Mouse (Mus musculus) heart, embryonic 16.5 days (tissue): ENCODE results near the gene OR5BS1P. TPM values are rescaled to one million over a fixed set of nuclear protein-coding genes. Genes with fewer than 3 reads are reported as not detected.

Experiments used
- ATAC-seq: fragments of 200-750 bp; cut with Nextera tagmentation; replicated peaks from 2 replicates; pipeline ENCODE4 v1.8.0; 2017; ENCODE audit warnings: moderate number of reproducible peaks; ENCODE audit not compliant: insufficient read depth, low FRiP score; ENCODE audit errors: extremely low read depth
- H3K27ac ChIP-seq: fragments of 300-500 bp; sonication (generic); 2 replicates; pipeline ENCODE4 v1.5.1; 2014; ENCODE audit warnings: mild to moderate bottlenecking, low read length, control low read depth, moderate library complexity
- H3K27me3 ChIP-seq: fragments of 300-500 bp; sonication (generic); 2 replicates; pipeline ENCODE4 v1.6.1; 2014; ENCODE audit warnings: low read length, mixed read lengths; ENCODE audit not compliant: control insufficient read depth, insufficient read depth
- H3K36me3 ChIP-seq: fragments of 300-500 bp; sonication (generic); 2 replicates; pipeline ENCODE4 v1.6.1; 2014; ENCODE audit not compliant: control insufficient read depth, insufficient read depth
- H3K4me1 ChIP-seq: fragments of 300-500 bp; sonication (generic); 2 replicates; pipeline ENCODE4 v1.6.1; 2014; ENCODE audit warnings: low read length, mixed read lengths; ENCODE audit not compliant: control insufficient read depth, insufficient read depth
- H3K4me2 ChIP-seq: fragments of 300-500 bp; sonication (generic); 2 replicates; pipeline ENCODE4 v1.6.1; 2014; ENCODE audit warnings: low read depth, mild to moderate bottlenecking, control low read depth, low read length
- H3K4me3 ChIP-seq: fragments of 300-500 bp; sonication (generic); 2 replicates; pipeline ENCODE4 v1.5.1; 2014; ENCODE audit warnings: mild to moderate bottlenecking, control low read depth, low read length
- H3K9ac ChIP-seq: fragments of 300-500 bp; sonication (generic); 2 replicates; pipeline ENCODE4 v1.6.1; 2014; ENCODE audit warnings: low read length, control low read depth
- H3K9me3 ChIP-seq: fragments of 300-500 bp; sonication (generic); replicated peaks from 2 replicates; pipeline ENCODE4 v1.6.1; 2016; ENCODE audit warnings: low read length; ENCODE audit not compliant: control insufficient read depth
- WGBS: fragments of 180-500 bp; shearing (Covaris S2); extraction: QIAGEN DNeasy Blood & Tissue Kit; methylation state at CpG from one replicate; pipeline ENCODE4 v1.1.7; 2014; 5-methylcytosine and 5-hydroxymethylcytosine counted together
- polyA plus RNA-seq: library from polyadenylated mRNA; unstranded; fragments of >200 nt; fragmentation: Nextera tagmentation; extraction: Ambion mirVana; gene quantifications from 2 replicates; pipeline ENCODE4 v1.2.1, GENCODE M21; 2015

OR5BS1P gene
- polyA plus RNA-seq, 1 experiment from 2014 or later = not detected

- Histone ChIP-seq H3K36me3 (no peaks in the 10 kb centered on the region), H3K27ac (no peak overlapping the region), H3K4me3 (no peak overlapping the region), H3K9ac (no peak overlapping the region), H3K27me3 (no peaks in the 10 kb centered on the region), H3K9me3 (peaks cover 8% of the 10 kb centered on the region; the same call in 1 of the 2 replicates), H3K4me2 (no peak overlapping the region), H3K4me1 (no peaks in the 10 kb centered on the region)
- WGBS = 51% methylated on average over 2 of the region's 2 CpGs
- ATAC-seq = no peak
Observed at GRCm38 (mm10) chr15:98491332-98491731, 21.6 kb downstream of the OR5BS1P start.

DNA sequence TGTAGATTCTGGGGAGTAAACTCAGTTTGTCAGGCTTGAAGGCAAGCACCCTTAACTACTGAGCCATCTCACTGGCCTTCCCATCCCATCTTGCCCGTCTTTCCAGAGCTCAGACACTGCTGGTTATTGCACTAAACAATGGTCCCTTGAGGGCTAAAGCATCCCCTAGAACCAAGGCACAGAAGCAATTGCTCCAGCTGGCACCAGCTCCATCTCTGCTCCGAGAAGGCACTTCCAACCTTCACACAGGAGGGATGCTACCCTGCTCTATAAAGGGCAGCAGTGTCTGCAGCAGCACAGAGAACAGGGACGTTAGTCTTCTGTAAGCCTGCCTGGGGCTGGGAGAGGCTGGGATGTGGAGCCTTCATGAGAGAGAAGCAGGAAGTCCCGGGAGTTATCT, 22.4 kb downstream of the OR5BS1P start, which contains the start of gene Olfr279:
TSS of gene Olfr279 (plus strand) at position 301 of the 400 bp plus-strand sequence.
- Histone ChIP-seq H3K4me1 (no peaks in the 10 kb centered on the region), H3K4me3 (no peak within 1 kb of the TSS), H3K9ac (no peak within 1 kb of the TSS), H3K27me3 (no peaks in the 10 kb centered on the region), H3K4me2 (no peak within 1 kb of the TSS), H3K27ac (no peak within 1 kb of the TSS), H3K9me3 (peaks cover 8% of the 10 kb centered on the region; the same call in 1 of the 2 replicates), H3K36me3 (no peaks in the 10 kb centered on the region)
- no peak for ATAC-seq
- WGBS = 43% methylated on average over 4 of the region's 4 CpGs

DNA sequence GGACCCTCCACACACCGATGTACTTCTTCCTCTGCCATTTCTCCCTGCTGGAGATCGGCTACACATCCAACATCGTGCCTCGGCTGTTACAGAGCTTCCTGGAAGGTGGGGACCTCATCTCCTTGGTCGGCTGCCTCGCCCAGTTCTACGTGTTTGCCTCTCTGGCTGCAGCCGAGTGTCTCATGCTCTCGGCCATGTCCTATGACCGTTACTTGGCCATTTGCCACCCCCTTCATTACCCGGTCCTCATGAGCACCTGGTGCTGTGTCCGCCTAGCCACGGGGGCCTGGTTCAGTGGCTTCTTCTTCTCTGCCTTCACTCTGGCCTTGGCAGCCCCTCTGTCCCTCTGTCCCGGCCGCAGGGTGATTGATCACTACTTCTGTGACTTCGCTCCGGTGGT, 27.9 kb downstream of the OR5BS1P start:
- Histone ChIP-seq H3K4me2 (no peak overlapping the region), H3K4me1 (no peaks in the 10 kb centered on the region), H3K4me3 (no peak overlapping the region), H3K36me3 (no peaks in the 10 kb centered on the region), H3K27me3 (no peaks in the 10 kb centered on the region), H3K27ac (no peak overlapping the region), H3K9me3 (no peaks in the 10 kb centered on the region), H3K9ac (no peak overlapping the region)
- no peak for ATAC-seq
- WGBS = 81% methylated on average over 17 of the region's 17 CpGs

GRCm38 (mm10) chr15:98503317-98503716, 33.6 kb downstream of the OR5BS1P start:
- Histone ChIP-seq H3K4me2 (no peak overlapping the region), H3K4me1 (0 out of 2 replicates have a peak, but pooled peaks cover 2% of the 10 kb centered on the region), H3K27ac (no peak overlapping the region), H3K36me3 (no peaks in the 10 kb centered on the region), H3K4me3 (no peak overlapping the region), H3K27me3 (no peaks in the 10 kb centered on the region), H3K9ac (no peak overlapping the region), H3K9me3 (no peaks in the 10 kb centered on the region)
- WGBS = 75% methylated on average over 3 of the region's 3 CpGs
- ATAC-seq = no peak

DNA sequence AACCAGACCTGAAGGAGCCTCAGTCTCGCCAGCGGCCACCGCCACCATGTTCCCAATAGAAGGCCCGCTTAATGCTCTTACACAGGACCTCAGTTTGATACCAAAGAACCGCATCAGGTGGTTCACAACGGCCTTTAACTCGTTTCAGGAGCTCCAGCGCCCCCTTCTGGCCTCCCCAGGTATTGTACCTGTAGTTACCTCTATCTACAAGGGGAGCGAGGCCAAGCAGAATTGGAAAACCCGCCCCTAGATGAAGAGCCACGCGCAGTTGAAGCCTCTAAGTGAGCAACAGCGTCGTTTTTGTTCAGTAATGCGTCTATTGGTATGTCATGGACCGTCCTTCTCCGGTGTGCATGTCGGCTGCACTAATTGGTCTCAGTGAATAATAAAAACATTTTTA, 34.8 kb downstream of the OR5BS1P start:
- H3K9me3 ChIP-seq = no peaks in the 10 kb centered on the region
- no peak for ATAC-seq
- no peak overlapping the region for H3K4me3 ChIP-seq
- 0 out of 2 replicates have a peak, but pooled peaks cover 2% of the 10 kb centered on the region for H3K4me1 ChIP-seq
- no peaks in the 10 kb centered on the region for H3K27me3 ChIP-seq
- no peaks in the 10 kb centered on the region for H3K36me3 ChIP-seq
- H3K4me2 ChIP-seq = no peak overlapping the region; the same call in 1 of the 2 replicates
- H3K9ac ChIP-seq = no peak overlapping the region
- WGBS = 10% methylated on average over 18 of the region's 18 CpGs
- H3K27ac ChIP-seq = no peak overlapping the region

GRCm38 (mm10) chr15:98506253-98506957, 36.7 kb downstream of the OR5BS1P start:
- Histone ChIP-seq H3K27ac (no peak overlapping the region), H3K36me3 (no peaks in the 10 kb centered on the region), H3K4me2 (no peak overlapping the region), H3K4me3 (no peak overlapping the region), H3K27me3 (no peaks in the 10 kb centered on the region), H3K9me3 (no peaks in the 10 kb centered on the region), H3K4me1 (peaks cover 8% of the 10 kb centered on the region; the same call in 1 of the 2 replicates), H3K9ac (no peak overlapping the region)
- 70% methylated on average over 9 of the region's 9 CpGs for WGBS
- ATAC-seq = no peak

- Histone ChIP-seq H3K9ac (no peak overlapping the region), H3K36me3 (no peaks in the 10 kb centered on the region), H3K27ac (no peak overlapping the region), H3K27me3 (no peaks in the 10 kb centered on the region), H3K9me3 (no peaks in the 10 kb centered on the region), H3K4me2 (no peak overlapping the region), H3K4me3 (no peak overlapping the region), H3K4me1 (peaks cover 11% of the 10 kb centered on the region)
- 81% methylated on average over 5 of the region's 6 CpGs for WGBS
- ATAC-seq = no peak
Observed at GRCm38 (mm10) chr15:98507321-98507720, 37.6 kb downstream of the OR5BS1P start.

- no peaks in the 10 kb centered on the region for H3K27me3 ChIP-seq
- no peaks in the 10 kb centered on the region for H3K9me3 ChIP-seq
- no peak overlapping the region for H3K4me3 ChIP-seq
- WGBS = 52% methylated on average over 2 of the region's 2 CpGs
- no peak for ATAC-seq
- H3K27ac ChIP-seq = no peak overlapping the region
- H3K4me1 ChIP-seq = peaks cover 20% of the 10 kb centered on the region
- no peak overlapping the region for H3K4me2 ChIP-seq
- no peaks in the 10 kb centered on the region for H3K36me3 ChIP-seq
- no peak overlapping the region for H3K9ac ChIP-seq
Observed at GRCm38 (mm10) chr15:98509387-98509786, 39.7 kb downstream of the OR5BS1P start.
